Mouse (Mus musculus) adrenal gland, postnatal 25 days (tissue): ENCODE results near the gene Lyrm9. TPM values are rescaled to one million over a fixed set of nuclear protein-coding genes. Genes with fewer than 3 reads are reported as not detected.
A peak's percentile ranks its signal among the peaks of the same experiment; 100 is the strongest.

Experiments used
- DNase-seq: peaks from one replicate; pipeline ENCODE4 v3.0.0; 2021; ENCODE audit warnings: mixed read lengths
- long read RNA-seq: library from polyadenylated mRNA; stranded (forward); transcript quantifications from one replicate; pipeline ENCODE4 v2.0.0, GENCODE M21; 2021
- total RNA-seq: library from RNA; stranded (reverse); gene quantifications from 2 replicates; pipeline ENCODE4 v1.2.3, GENCODE M21; 2021

The Lyrm9 gene
- total RNA-seq, result 42.8 and 59.0 TPM in 2 replicates
- long read RNA-seq, full-length matches to known transcripts, result 21 of 31 reads
- long read RNA-seq, partial matches to known transcripts, result 1 of 31 reads
- long read RNA-seq, other reads (novel, unspliced or antisense), result 9 of 31 reads

DNA sequence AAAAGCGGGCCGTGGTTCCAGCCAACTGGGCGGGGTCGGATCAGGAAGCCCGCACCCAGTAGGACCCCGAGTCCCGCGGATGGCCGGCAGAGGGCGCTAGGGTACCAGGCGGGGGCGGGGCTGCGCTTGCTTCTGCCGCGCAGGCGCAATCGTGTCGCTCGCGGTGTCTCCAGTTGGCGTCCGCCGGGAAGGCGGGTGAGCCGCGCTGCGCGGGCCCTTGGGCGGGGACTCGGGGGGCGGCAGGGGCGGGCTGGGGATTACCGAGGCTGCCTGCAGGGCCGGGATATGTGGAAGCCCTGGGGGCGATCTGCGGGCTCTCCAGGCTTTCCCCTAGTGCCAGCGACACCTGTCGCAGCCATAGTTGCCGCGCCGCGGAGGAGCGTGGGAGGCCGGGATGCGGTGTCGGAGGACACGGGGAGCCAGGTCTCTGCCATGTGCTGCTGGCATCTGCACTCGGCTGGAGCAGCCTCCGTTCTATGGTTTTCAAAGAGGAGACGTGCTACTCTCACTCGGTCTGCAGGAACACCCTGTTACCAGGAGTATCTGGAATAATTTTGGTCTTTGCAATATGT lies at the start of gene Lyrm9:
Gene Lyrm9, plus strand, starts transcription at position 143 of the 572 bp plus-strand sequence.
- peak; percentile 99 for DNase-seq

DNA sequence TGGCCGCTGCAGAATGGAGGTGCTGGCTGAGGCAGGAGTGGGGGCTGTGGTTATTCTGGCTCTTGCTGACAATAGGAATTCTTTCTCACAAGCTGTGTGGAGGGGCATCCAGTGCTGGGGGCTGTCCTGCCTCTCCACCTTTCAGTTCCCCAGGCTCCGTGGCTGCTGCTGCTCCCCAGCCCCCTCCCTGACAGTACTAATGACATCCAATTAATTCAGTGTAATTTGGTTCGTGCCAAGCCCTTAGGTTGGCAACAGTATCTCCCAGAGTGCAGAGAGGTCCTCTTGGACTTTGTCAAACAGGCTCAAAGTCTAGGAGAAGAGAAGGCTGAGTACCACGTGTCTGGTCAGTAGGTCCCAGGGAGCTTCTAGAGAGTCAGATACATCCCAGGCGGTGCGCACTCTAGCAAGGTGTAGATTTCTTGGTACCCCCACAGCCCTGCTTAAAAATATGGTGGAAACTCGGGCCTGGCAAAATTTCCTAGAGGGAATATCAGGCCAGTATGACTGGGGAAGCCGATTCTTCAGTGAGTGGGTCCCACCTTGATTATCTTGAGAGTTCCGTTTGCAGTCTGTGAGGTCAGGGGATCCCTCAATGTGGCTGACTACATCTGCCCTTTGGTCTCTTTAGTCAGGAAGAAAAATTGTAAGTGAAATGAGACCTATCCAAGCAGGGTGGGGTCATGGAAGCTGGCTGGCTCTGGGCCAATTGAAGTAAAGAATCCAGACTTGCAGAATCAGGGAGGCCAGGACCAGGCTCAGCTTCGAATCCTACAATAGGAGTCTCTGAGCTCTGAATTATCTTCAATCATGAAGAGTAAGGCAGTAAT lies 48.3 kb upstream of the Lyrm9 start:
- DNase-seq, result no peak

DNA sequence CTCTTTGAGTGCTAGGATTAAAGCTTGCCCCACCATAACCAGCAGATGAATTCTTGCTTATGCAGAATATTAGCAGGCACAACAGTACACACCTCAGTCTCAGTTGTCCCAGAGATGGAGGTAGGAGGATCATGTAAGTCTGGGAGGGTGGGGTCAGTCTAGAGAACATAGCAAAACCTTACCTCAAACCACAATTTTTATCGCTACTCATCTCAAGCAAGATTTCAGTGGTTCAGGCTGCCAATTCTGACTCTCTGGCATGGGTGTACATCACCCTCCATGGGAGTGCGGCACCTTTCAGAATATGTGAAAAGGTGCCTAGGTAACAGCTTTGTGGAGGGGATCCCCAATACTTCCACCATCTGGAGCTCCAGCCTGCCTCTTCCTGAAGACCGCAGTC lies 46.4 kb upstream of the Lyrm9 start:
- no peak for DNase-seq

DNA sequence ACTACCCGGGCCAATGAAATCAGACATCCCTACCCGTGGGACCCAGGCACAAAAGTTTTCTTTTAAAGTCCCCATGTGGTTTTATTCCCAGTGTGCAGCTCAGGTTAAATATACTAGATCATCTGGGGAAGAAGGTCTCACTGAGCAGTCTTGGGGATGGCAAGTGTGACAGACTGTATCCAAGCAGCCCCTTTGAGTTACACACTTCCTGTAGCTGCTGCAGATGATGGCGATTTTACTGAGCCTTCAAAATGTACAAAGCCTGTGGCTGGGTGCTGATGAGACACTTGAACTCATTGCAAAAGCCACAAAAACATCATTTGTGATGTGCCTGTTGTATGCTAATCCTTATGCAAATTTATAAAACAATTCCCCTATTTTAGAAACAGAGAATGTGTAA lies 45.8 kb upstream of the Lyrm9 start:
- no peak for DNase-seq

DNA sequence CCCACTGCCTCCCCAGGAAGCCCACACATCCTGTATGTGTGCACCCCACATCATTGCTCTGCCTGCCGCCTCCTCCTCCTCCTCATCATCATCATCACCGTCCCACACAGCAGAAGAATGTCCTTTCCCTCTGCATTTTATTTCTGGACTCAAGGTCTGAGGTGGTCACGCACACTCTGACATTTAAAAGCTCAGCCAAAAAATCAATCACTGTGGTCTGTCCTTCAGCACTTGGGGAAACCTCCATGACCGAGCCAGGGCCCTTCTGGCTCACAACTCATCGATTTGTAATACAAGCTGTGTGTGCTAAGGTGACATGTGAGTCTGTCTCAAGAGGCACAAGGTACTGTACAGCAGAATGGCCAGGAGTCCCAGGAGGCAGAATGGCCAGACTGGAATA lies 44.1 kb upstream of the Lyrm9 start:
- DNase-seq, result peak; percentile 42

DNA sequence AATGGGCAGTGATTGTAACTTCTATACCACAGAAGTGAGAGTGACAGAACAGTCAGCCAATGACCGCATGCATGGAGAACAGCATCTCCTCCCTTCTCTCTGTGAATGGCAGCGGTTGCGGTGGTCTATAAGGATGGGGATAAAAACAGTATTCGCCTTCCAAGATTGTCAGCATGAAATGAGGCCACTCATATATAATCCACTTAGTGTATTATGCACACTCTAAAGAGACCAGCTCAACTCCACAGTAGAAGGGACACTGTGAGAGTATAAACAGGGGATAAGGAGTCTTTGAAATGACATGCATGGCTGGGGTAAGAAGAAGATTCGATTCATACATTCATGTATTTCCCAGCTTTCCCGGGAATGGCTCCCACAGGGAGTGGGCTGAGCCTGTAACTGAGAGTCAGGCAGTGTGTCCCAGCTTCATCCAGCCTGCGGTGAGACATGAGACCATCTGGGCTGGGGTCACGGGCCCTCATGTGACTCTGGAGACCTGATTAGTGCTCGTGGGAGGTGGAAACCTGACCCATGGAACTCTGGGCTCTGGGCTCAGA lies 43.5 kb upstream of the Lyrm9 start:
- no peak for DNase-seq

DNA sequence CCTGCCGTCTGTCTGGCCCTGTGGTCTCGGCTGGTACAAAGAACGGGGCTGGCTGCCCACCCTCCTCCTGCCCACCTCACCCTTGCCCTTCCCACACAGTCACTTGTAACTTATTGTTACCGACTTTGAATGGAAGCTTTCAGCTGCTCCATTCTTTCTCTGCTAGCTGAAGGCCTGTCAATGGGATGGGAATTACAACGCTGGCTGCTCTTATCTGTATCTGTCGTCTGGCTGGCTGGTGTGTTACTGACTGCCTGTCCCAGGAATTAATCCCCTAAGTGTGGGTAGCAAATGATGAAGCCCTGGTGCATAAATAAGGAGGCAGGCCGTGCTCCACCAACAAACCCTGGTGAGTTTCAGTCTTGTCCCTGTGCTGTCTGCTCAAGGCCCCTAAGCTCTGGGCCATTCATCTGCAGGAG lies 40.4 kb upstream of the Lyrm9 start:
- DNase-seq, result no peak

DNA sequence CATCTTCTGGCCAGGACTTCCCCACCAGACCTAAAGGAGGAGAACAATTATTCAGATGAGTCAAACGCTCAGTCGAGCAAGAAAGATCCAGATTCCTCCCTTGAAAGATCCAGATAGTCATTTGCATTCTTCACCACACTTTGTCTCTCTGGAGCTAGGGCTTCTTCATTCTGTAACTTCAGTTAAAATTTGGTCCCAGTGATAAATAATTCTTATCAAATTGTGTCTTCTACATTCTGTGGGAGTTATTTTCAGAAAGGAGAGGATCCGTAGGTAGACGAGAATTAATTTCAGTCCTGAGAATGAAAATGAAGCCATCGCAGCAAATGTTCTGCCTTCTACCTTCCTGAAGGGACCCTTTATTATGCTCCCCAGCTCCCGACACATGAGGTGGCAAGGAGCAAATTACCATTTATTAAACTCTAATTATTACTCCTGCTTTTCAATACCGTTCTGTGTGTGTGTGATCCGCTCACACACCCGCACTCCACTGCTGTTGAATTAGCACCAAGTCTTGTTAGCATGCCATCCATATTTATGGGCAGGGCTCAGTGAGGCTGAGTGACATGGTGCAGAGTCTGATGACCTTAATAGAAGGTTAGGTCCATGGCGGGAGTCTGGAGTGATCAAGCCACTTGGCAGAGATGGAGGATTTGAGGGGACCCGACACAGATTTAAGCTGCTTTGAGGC lies 36.9 kb upstream of the Lyrm9 start:
- DNase-seq, result no peak

DNA sequence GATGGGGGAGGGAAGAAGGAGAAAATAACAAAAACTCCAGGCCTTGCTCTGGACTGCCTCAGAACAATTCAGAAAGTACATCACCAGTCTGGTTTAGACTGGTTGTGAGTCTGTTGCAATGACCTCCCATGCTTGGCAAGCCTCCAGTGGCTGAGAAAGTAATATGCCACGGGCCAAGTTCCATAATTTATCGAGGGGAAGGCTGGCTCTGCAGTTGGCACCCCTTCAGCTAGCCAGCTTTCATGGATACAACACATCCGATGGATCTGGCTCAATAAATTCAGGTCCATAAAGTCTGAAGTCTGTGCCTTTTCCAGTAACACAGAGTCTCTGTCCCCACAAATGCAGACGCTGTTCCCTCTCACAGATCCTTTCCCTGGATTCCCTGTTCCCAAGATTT lies 34.8 kb upstream of the Lyrm9 start:
- DNase-seq, result peak; percentile 89

DNA sequence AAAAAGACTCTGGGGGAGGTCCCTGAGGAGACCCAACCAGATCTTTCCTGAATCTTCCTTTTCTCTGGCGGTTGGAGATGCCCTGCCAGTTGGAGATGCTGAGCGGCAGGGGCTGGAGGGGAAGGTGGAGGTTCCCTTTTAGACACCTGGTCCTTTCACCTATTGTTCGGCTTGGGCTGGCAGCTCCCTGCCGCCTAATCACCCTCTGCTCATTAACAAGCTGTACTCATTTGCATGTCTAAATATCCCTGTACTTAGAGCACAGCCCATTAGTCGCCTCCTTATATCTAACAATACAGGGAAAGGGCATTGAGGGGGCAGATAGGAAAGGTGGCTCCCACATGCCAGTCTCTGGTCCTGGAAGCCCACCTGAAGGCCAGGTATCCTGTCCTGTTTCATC lies 34.3 kb upstream of the Lyrm9 start:
- DNase-seq, result no peak

DNA sequence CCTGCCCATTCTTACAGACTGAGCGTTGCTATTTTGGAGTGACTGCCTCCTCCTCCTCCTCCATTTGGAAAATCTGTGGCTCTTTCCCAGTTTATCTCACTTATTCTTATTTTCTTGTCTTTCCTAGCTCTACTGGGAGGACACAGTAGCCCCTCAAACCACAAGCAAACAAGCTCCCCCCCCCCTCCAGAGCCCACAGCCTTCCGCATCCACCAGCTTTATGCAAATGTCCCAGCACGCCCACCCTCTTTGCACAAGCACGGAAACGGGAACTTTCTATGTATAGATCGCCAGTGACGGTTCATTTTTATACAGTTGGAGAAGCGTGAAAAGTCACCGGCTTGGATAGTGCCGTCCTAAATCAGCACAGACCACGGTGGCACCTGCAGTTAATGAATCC lies 33.9 kb upstream of the Lyrm9 start:
- no peak for DNase-seq

DNA sequence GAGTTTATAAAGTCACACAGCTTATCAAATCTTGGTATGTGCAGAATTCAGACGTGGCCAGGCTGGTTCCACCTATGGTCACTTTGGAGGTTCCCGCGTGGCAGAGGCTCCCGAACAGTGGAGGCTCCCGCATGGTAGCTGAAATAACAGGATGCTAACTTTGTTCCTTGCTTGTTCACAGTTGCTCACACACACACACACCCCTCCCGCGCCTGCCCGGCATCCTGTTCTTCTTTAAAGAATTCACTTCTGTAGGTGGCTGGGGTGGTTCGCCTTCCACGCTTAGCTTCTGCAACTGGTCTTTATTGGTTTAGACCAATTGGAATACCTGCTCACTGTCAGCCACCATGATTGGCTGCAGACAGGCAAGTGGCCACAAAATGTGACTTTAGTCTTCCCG lies 33.3 kb upstream of the Lyrm9 start:
- no peak for DNase-seq

DNA sequence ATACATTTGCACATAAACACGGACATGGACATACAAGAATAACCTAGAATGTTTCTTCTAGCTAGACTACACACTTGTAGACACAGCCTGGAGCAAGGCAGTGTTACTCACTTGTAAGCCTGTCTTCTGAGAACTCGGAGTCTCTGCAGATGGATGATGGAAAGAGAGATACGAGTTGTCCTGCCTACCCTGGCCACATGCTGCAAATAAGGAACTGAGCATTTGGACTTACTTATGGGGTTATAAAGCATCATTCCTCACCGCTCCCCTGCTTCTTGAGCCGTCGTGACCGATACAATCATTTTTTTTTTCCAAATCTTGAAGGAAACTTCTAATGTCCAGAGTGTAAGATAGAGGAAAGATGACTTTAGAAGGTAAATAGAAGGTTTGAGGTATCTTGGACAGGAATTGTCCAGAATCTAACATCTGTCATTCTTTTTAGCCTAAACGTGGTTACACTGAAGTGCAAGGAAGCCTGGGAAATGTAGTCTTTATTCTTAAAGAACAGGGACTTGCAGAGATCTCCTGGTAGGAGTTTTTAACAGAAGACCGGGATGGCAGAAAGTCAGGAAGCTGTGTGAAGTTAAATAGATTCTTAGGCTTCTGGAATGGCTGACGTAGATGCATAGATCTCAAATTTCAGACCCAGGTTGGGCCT lies 30.2 kb upstream of the Lyrm9 start:
- DNase-seq, result no peak

DNA sequence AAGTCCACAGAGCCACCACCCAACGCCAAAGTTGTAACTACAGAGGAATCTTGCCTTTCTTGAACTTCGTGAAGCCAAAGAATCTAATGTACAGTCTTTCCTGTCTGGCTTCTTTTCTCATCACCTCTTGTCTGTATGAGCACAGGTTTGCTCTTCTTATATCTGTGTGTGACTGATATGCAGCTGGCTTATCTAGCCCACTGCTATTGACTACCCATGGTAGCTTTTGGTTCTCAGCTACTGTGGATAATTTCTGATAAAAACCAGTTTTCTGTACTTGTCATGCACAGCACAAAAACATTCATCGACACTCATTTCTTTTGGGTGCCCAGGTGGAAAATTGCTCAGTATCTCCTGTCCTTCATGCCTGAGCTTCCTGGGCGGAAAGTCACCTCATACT lies 25.3 kb upstream of the Lyrm9 start:
- DNase-seq, result no peak

DNA sequence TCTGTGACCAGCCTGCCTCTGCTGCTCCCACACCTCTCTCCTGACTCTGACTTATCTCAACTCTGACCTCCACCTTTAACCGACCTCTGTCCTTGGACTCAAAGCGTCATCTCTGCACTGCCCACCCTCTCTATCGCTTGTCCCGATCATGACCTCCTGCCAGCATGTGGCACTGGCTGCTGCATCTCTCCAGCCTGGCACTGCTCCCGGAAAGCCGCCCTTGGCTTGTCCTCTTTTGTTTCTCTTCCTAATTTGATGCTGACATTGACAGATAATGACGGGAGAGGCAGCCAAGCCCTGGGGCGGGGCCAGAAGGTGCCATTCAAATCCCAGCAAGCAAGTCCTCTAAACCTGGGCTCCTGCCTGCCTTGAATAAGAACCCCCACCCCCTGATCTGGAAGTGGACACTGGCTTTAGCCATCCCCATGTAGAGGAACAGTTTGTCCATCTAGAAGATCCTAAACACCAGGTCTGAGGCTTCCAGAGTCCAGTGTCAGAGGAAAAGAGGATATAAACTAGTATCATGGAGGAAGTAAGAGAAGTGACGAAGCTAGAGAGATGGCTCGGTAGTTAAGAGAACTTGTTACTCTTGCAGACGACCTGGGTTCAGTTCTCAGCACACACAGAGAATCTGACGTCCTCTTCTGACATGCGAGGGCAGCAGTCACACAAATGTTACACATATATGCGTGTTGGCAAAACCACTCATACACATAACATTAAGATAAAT lies 22.6 kb upstream of the Lyrm9 start:
- peak; percentile 95 for DNase-seq

DNA sequence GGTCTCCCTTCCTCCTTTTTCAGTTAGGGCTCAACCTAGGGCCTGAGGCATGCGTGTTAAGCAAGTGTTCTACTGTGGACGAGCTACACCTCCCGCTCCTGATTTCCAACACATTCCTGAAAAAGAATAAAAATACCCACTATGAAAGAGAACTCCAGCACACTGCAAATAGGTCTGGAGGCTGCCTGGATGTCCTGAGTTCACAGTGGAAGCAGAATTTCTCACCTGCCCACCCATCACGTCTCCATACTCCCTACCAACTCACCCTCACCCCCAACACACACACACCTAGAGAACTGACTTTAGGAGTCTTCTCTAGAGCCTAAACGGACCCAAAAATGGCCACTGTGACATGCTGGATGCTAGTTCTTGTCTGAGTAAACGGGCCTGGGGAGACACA lies 21.8 kb upstream of the Lyrm9 start:
- no peak for DNase-seq

DNA sequence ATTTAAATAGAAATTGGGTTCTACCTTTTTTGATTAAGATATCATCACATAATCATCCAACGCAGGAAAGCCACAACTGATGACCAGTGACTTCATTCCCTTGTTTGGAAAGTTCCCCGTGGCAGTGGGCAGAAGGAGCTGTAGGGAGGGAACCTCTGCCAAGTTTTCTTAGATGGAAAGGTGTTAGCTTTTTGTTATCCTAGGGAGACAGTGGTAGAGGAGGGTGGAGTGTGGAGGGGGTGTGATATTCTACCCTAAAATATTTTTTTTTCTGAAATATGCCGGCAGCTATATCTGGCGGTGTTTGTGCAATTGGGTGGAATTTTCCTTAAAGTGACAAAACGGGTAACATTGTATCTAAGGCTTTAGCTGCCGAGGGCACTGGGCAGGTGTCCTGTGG lies 21.2 kb upstream of the Lyrm9 start:
- no peak for DNase-seq

DNA sequence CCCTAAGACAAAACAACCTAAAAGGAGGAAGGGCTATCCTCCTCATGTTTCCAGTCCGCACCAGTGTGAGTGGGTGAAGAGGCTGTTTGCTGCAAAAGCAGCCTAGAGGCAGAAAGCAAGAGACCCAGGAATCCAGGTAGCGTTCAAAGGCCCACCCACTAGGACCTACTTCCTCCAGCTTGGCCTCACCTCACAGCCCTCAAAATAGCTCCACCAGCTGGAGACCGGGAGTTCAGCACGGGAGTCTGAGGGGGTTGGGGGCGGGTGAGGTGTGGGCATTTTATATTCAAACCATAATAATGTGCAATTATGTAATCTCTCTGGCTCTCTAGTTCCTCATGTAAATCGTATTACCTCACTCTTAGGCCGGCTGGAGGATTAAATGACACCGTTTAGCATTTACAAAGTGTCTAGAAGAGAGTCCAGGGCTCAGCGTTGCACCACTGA lies 20.7 kb upstream of the Lyrm9 start:
- no peak for DNase-seq

DNA sequence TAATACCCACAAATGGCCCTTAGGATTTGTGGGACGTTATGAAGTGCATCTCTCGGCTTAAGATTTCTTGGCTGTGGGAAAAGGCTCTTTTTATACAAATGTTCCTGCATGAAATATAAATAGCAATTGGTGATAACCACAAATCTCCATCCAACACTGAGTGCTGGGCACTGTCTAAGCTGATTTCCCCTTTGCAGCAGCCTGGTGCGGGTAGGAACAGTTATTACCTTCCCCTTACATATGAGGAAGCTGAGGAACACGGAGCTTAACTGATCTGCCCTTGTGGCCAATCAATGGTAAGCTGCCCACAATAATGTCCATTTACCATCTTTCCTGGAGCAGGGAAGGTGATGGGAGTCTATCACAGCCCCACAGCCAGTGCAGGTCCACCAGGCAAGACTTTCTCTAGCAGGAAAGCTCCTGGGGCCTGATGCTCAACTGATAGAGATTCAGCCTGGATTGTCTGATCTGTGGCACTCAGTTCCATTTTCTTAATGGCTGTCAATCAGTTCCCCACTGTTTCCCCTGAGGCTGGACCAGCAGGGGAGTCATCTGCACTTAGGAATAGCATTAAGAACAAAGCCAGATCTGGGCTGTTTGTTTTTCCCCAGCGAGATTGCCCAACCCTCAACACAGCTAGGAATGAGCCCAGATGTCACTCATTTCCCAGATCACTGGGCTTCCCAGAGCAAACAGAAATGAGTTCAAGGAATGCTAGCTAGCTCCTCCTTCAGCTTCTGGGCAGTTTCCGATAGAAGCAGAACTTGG lies 18.9 kb upstream of the Lyrm9 start:
- no peak for DNase-seq

DNA sequence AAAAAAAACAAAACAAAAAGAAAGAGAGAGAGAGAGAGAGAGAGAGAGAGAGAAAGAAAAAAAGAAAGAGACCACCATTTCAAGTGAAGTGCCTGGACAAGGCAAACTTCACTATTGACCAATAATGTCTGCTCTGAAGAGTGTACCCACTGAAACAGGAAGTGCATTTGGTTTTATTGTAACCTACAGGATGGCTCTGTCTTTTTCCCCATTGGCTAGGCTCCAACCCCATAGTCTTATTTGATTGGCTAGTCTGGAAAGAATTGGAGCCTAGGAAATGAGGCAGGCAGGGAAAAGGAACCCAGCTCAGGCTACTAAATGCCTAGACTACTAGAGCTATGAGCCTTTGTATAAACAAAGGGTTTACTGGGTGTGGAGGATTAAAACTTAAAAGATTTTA lies 17.0 kb upstream of the Lyrm9 start:
- DNase-seq, result no peak

DNA sequence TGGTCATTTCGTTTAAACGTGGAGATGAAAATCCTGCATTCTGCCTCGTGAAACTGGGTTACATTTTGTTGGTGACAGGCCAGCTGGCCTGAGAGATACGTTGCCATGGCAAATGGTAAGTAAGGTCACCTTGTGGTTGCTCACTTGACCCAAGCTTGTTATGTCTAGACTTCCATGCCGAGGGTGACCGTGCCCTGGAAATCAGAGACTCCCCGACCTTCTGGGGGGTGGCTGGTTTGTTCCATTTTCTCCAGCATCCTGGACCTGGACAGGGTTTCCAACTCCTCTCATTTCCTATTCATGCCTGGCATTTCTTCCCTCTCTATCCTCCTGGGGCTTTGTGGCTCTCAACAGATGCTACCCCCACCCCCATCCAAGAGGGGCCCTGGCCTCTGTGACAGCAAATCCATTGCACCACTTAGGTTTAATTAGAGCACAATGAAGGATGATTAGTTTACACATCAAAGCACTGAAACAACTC lies 11.9 kb upstream of the Lyrm9 start:
- no peak for DNase-seq
